Mouse (Mus musculus): ENCODE measurements around the gene Abcg5. TPM values are rescaled to one million over a fixed set of nuclear protein-coding genes. Genes with fewer than 3 reads are reported as not detected.
A peak's percentile ranks its signal among the peaks of the same experiment; 100 is the strongest.

Gene Abcg5
- polyA plus RNA-seq, 1 experiment from 2014 or later: 3.3 TPM

GRCm38 (mm10) chr17:84684284-84684683 is 1.5 kb upstream of the Abcg5 start:
- H3K36me3 ChIP-seq: no peaks in the 10 kb centered on the region
- H3K4me1 ChIP-seq: peaks cover 22% of the 10 kb centered on the region
- no peaks in the 10 kb centered on the region for H3K9me3 ChIP-seq
- no peak for ATAC-seq (ENCODE audit: insufficient number of reproducible peaks, insufficient read depth, low FRiP score, low TSS enrichment)
- 34% methylated on average over 6 of the region's 6 CpGs for WGBS
- H3K27me3 ChIP-seq: no peaks in the 10 kb centered on the region
- H3K4me3 ChIP-seq: no peak overlapping the region
- no peak overlapping the region for H3K9ac ChIP-seq
- H3K4me2 ChIP-seq (replicated peaks): no peak overlapping the region
- H3K27ac ChIP-seq: 0 out of 2 replicates have a peak overlapping the region, but pooled peaks have one; percentile 6

GRCm38 (mm10) chr17:84681670-84682069 is 1.1 kb downstream of the Abcg5 start:
- Histone ChIP-seq H3K4me2 (replicated peaks) (no peak overlapping the region), H3K36me3 (no peaks in the 10 kb centered on the region), H3K4me1 (peaks cover 8% of the 10 kb centered on the region; the same call in 1 of the 2 replicates), H3K27me3 (no peaks in the 10 kb centered on the region), H3K9me3 (no peaks in the 10 kb centered on the region), H3K9ac (no peak overlapping the region), H3K27ac (no peak overlapping the region), H3K4me3 (no peak overlapping the region)
- no peak for ATAC-seq (ENCODE audit: insufficient number of reproducible peaks, insufficient read depth, low FRiP score, low TSS enrichment)
- WGBS: 83% methylated on average over 3 of the region's 3 CpGs

GRCm38 (mm10) chr17:84677595-84677994 is 5.2 kb downstream of the Abcg5 start:
- WGBS: 90% methylated on average over 11 of the region's 11 CpGs
- Histone ChIP-seq H3K9ac (no peak overlapping the region), H3K4me2 (replicated peaks) (no peak overlapping the region), H3K4me1 (peaks cover 26% of the 10 kb centered on the region; the same call in 1 of the 2 replicates), H3K36me3 (no peaks in the 10 kb centered on the region), H3K4me3 (no peak overlapping the region), H3K27me3 (no peaks in the 10 kb centered on the region), H3K9me3 (no peaks in the 10 kb centered on the region), H3K27ac (no peak overlapping the region)
- no peak for ATAC-seq (ENCODE audit: insufficient number of reproducible peaks, insufficient read depth, low FRiP score, low TSS enrichment)

GRCm38 (mm10) chr17:84675951-84676366 is 6.9 kb downstream of the Abcg5 start, which contains the start of gene Abcg8:
Abcg8 (plus strand) TSS chr17:84676302.
- Histone ChIP-seq H3K9ac (peak within 1 kb of the TSS; percentile 35), H3K4me1 (peaks cover 26% of the 10 kb centered on the region; the same call in 1 of the 2 replicates), H3K36me3 (no peaks in the 10 kb centered on the region), H3K27me3 (no peaks in the 10 kb centered on the region), H3K4me3 (peak within 1 kb of the TSS; percentile 28), H3K9me3 (no peaks in the 10 kb centered on the region), H3K27ac (no peak within 1 kb of the TSS), H3K4me2 (replicated peaks) (peak within 1 kb of the TSS; percentile 53)
- 3% methylated on average over 24 of the region's 24 CpGs for WGBS
- ATAC-seq (ENCODE audit: insufficient number of reproducible peaks, insufficient read depth, low FRiP score, low TSS enrichment): no peak

- no peak overlapping the region for H3K27ac ChIP-seq
- peaks cover 26% of the 10 kb centered on the region; the same call in 1 of the 2 replicates for H3K4me1 ChIP-seq
- no peak for ATAC-seq (ENCODE audit: insufficient number of reproducible peaks, insufficient read depth, low FRiP score, low TSS enrichment)
- no peak overlapping the region for H3K4me3 ChIP-seq
- WGBS: 53% methylated on average over 4 of the region's 4 CpGs
- no peaks in the 10 kb centered on the region for H3K36me3 ChIP-seq
- H3K4me2 ChIP-seq (replicated peaks): no peak overlapping the region
- no peaks in the 10 kb centered on the region for H3K9me3 ChIP-seq
- H3K9ac ChIP-seq: no peak overlapping the region
- H3K27me3 ChIP-seq: no peaks in the 10 kb centered on the region
Measured at GRCm38 (mm10) chr17:84675204-84675603, 7.6 kb downstream of the Abcg5 start.

- Histone ChIP-seq H3K36me3 (no peaks in the 10 kb centered on the region), H3K9me3 (no peaks in the 10 kb centered on the region), H3K4me3 (no peak overlapping the region), H3K4me1 (peaks cover 26% of the 10 kb centered on the region; the same call in 1 of the 2 replicates), H3K27me3 (no peaks in the 10 kb centered on the region), H3K4me2 (replicated peaks) (0 out of 2 replicates have a peak overlapping the region, but pooled peaks have one; percentile 11), H3K9ac (no peak overlapping the region), H3K27ac (0 out of 2 replicates have a peak overlapping the region, but pooled peaks have one; percentile 41)
- 13% methylated on average over 7 of the region's 7 CpGs for whole genome bisulfite sequencing
- no peak for ATAC-seq (ENCODE audit: insufficient number of reproducible peaks, insufficient read depth, low FRiP score, low TSS enrichment)
Measured at GRCm38 (mm10) chr17:84674048-84674447, 8.8 kb downstream of the Abcg5 start.

- ATAC-seq (ENCODE audit: insufficient number of reproducible peaks, insufficient read depth, low FRiP score, low TSS enrichment): no peak
Measured at GRCm38 (mm10) chr17:84672376-84673369, 10.1 kb downstream of the Abcg5 start.

GRCm38 (mm10) chr17:84667848-84668247 is 15.0 kb downstream of the Abcg5 start:
- no peak overlapping the region for H3K27ac ChIP-seq
- ATAC-seq (ENCODE audit: insufficient number of reproducible peaks, insufficient read depth, low FRiP score, low TSS enrichment): no peak
- no peaks in the 10 kb centered on the region for H3K9me3 ChIP-seq
- no peak overlapping the region for H3K4me3 ChIP-seq
- peaks cover 6% of the 10 kb centered on the region; the same call in 1 of the 2 replicates for H3K4me1 ChIP-seq
- whole genome bisulfite sequencing: 89% methylated on average over 3 of the region's 3 CpGs
- no peak overlapping the region for H3K4me2 ChIP-seq (replicated peaks)
- H3K27me3 ChIP-seq: no peaks in the 10 kb centered on the region
- H3K36me3 ChIP-seq: no peaks in the 10 kb centered on the region
- no peak overlapping the region for H3K9ac ChIP-seq

More at GRCm38 (mm10) chr17:84672376-84673369, 10.1 kb downstream of the Abcg5 start:
- WGBS: 70% methylated on average over 16 of the region's 16 CpGs
- no peak overlapping the region for H3K9ac ChIP-seq
- H3K4me2 ChIP-seq (replicated peaks): no peak overlapping the region
- no peaks in the 10 kb centered on the region for H3K36me3 ChIP-seq
- no peak overlapping the region for H3K27ac ChIP-seq
- H3K9me3 ChIP-seq: no peaks in the 10 kb centered on the region
- H3K27me3 ChIP-seq: no peaks in the 10 kb centered on the region
- H3K4me3 ChIP-seq: no peak overlapping the region
- H3K4me1 ChIP-seq: peaks cover 26% of the 10 kb centered on the region; the same call in 1 of the 2 replicates

- Histone ChIP-seq H3K36me3 (no peaks in the 10 kb centered on the region), H3K27ac (no peak overlapping the region), H3K9ac (no peak overlapping the region), H3K9me3 (no peaks in the 10 kb centered on the region), H3K4me1 (peaks cover 4% of the 10 kb centered on the region; the same call in 1 of the 2 replicates), H3K4me3 (no peak overlapping the region), H3K4me2 (replicated peaks) (no peak overlapping the region), H3K27me3 (no peaks in the 10 kb centered on the region)
- WGBS: 22% methylated on average over 9 of the region's 9 CpGs
- no peak for ATAC-seq (ENCODE audit: insufficient number of reproducible peaks, insufficient read depth, low FRiP score, low TSS enrichment)
Measured at GRCm38 (mm10) chr17:84665691-84666090, 17.1 kb downstream of the Abcg5 start.

- Histone ChIP-seq H3K4me2 (replicated peaks) (no peak overlapping the region), H3K9me3 (no peaks in the 10 kb centered on the region), H3K36me3 (no peaks in the 10 kb centered on the region), H3K27me3 (no peaks in the 10 kb centered on the region), H3K4me1 (peaks cover 4% of the 10 kb centered on the region; the same call in 1 of the 2 replicates), H3K9ac (no peak overlapping the region), H3K27ac (0 out of 2 replicates have a peak overlapping the region, but pooled peaks have one; percentile 30), H3K4me3 (no peak overlapping the region)
- 43% methylated on average over 10 of the region's 10 CpGs for WGBS
- no peak for ATAC-seq (ENCODE audit: insufficient number of reproducible peaks, insufficient read depth, low FRiP score, low TSS enrichment)
Measured at GRCm38 (mm10) chr17:84665053-84665452, 17.8 kb downstream of the Abcg5 start.

GRCm38 (mm10) chr17:84658951-84659350 is 23.9 kb downstream of the Abcg5 start:
- H3K9ac ChIP-seq: no peak overlapping the region
- ATAC-seq (ENCODE audit: insufficient number of reproducible peaks, insufficient read depth, low FRiP score, low TSS enrichment): no peak
- H3K9me3 ChIP-seq: no peaks in the 10 kb centered on the region
- no peaks in the 10 kb centered on the region for H3K27me3 ChIP-seq
- no peak overlapping the region for H3K4me3 ChIP-seq
- H3K36me3 ChIP-seq: no peaks in the 10 kb centered on the region
- 69% methylated on average over 8 of the region's 8 CpGs for WGBS
- H3K4me2 ChIP-seq (replicated peaks): no peak overlapping the region
- H3K27ac ChIP-seq: no peak overlapping the region
- H3K4me1 ChIP-seq: peaks cover 23% of the 10 kb centered on the region

Data from embryonic facial prominence, embryonic 12.5 days (tissue).